Mouse (Mus musculus): ENCODE results near the gene Pja2. TPM values are rescaled to one million over a fixed set of nuclear protein-coding genes. Genes with fewer than 3 reads are reported as not detected.
"Not testable (repeated sequence)": the region's sequence is repeated elsewhere in the genome, so short reads cannot be mapped to it uniquely, and the experiment has no call there.

Pja2 gene
- polyA plus RNA-seq, 1 experiment from 2014 or later: 67.1 TPM

GRCm38 (mm10) chr17:64231637-64232036 lies 100.1 kb downstream of the Pja2 start:
- not testable (repeated sequence) for H3K4me3 ChIP-seq (replicated peaks); H3K4me1 ChIP-seq; H3K27me3 ChIP-seq; H3K9me3 ChIP-seq (replicated peaks); H3K4me2 ChIP-seq (replicated peaks); H3K9ac ChIP-seq; H3K27ac ChIP-seq (replicated peaks); H3K36me3 ChIP-seq; ATAC-seq (ENCODE audit: insufficient number of reproducible peaks, low FRiP score, low TSS enrichment, low read depth)
- WGBS: 93% methylated on average over 4 of the region's 4 CpGs

- no peak for ATAC-seq (ENCODE audit: insufficient number of reproducible peaks, low FRiP score, low TSS enrichment, low read depth)
- H3K9ac ChIP-seq: no peak overlapping the region
Observed at GRCm38 (mm10) chr17:64231172-64231571, 100.5 kb downstream of the Pja2 start.

More at GRCm38 (mm10) chr17:64231172-64231571, 100.5 kb downstream of the Pja2 start:
- no peaks in the 10 kb centered on the region for H3K27me3 ChIP-seq
- 80% methylated on average over 8 of the region's 8 CpGs for WGBS
- H3K4me1 ChIP-seq: no peaks in the 10 kb centered on the region
- H3K36me3 ChIP-seq: no peaks in the 10 kb centered on the region
- H3K4me2 ChIP-seq (replicated peaks): no peak overlapping the region
- H3K27ac ChIP-seq (replicated peaks): no peak overlapping the region
- H3K9me3 ChIP-seq (replicated peaks): no peaks in the 10 kb centered on the region
- H3K4me3 ChIP-seq (replicated peaks): no peak overlapping the region

Small RNA genes lying within 50 kb of the gene (microRNA-seq; reads per million reads assigned to microRNA genes)
- gene Gm24194 (ENCODE audit: borderline number of aligned reads): not detected
